Mouse (Mus musculus): Measurements from ENCODE around the gene Chaf1a. TPM values are rescaled to one million over a fixed set of nuclear protein-coding genes. Genes with fewer than 3 reads are reported as not detected.
A peak's percentile ranks its signal among the peaks of the same experiment; 100 is the strongest.

Gene Chaf1a
- polyA plus RNA-seq, 1 experiment from 2014 or later = 21.7 TPM

GRCm38 (mm10) chr17:56032127-56032733 is 8.0 kb upstream of the Chaf1a start:
- H3K4me2 ChIP-seq = no peak overlapping the region
- no peaks in the 10 kb centered on the region for H3K27me3 ChIP-seq (replicated peaks)
- no peaks in the 10 kb centered on the region for H3K9me3 ChIP-seq
- H3K4me3 ChIP-seq (replicated peaks) = no peak overlapping the region
- no peak for ATAC-seq (ENCODE audit: insufficient read depth, low FRiP score, low read depth)
- H3K36me3 ChIP-seq = 0 out of 2 replicates have a peak, but pooled peaks cover 5% of the 10 kb centered on the region
- peaks cover 45% of the 10 kb centered on the region for H3K4me1 ChIP-seq
- no peak overlapping the region; the same call in 1 of the 2 replicates for H3K27ac ChIP-seq
- no peak overlapping the region for H3K9ac ChIP-seq
- WGBS = 73% methylated on average over 6 of the region's 6 CpGs

- no peak overlapping the region for H3K4me2 ChIP-seq
- peaks cover 45% of the 10 kb centered on the region for H3K4me1 ChIP-seq
- ATAC-seq (ENCODE audit: insufficient read depth, low FRiP score, low read depth) = no peak
- no peak overlapping the region for H3K4me3 ChIP-seq (replicated peaks)
- H3K27me3 ChIP-seq (replicated peaks) = no peaks in the 10 kb centered on the region
- H3K36me3 ChIP-seq = 0 out of 2 replicates have a peak, but pooled peaks cover 5% of the 10 kb centered on the region
- WGBS = 66% methylated on average over 7 of the region's 7 CpGs
- no peaks in the 10 kb centered on the region for H3K9me3 ChIP-seq
- H3K27ac ChIP-seq = peak overlapping the region; percentile 31; the same call in 1 of the 2 replicates
- H3K9ac ChIP-seq = no peak overlapping the region
Observed at GRCm38 (mm10) chr17:56032831-56033230, 7.4 kb upstream of the Chaf1a start.

GRCm38 (mm10) chr17:56034040-56034725 is 6.1 kb upstream of the Chaf1a start:
- H3K27ac ChIP-seq = no peak overlapping the region
- no peaks in the 10 kb centered on the region for H3K9me3 ChIP-seq
- 0 out of 2 replicates have a peak, but pooled peaks cover 4% of the 10 kb centered on the region for H3K36me3 ChIP-seq
- 83% methylated on average over 7 of the region's 7 CpGs for WGBS
- H3K4me2 ChIP-seq = peak overlapping the region; percentile 59; the same call in 1 of the 2 replicates
- no peaks in the 10 kb centered on the region for H3K27me3 ChIP-seq (replicated peaks)
- H3K4me3 ChIP-seq (replicated peaks) = peak overlapping the region; percentile 93; the same call in 1 of the 2 replicates
- H3K9ac ChIP-seq = no peak overlapping the region
- no peak for ATAC-seq (ENCODE audit: insufficient read depth, low FRiP score, low read depth)
- peaks cover 45% of the 10 kb centered on the region for H3K4me1 ChIP-seq

- Histone ChIP-seq H3K4me1 (peaks cover 45% of the 10 kb centered on the region), H3K27ac (peak overlapping the region; percentile 33; the same call in 1 of the 2 replicates), H3K27me3 (replicated peaks) (no peaks in the 10 kb centered on the region), H3K4me3 (replicated peaks) (peak overlapping the region; percentile 93; the same call in 1 of the 2 replicates), H3K9ac (peak overlapping the region; percentile 96; the same call in 1 of the 2 replicates), H3K4me2 (peak overlapping the region; percentile 59; the same call in 1 of the 2 replicates), H3K9me3 (no peaks in the 10 kb centered on the region), H3K36me3 (no peaks in the 10 kb centered on the region)
- WGBS = 84% methylated on average over 6 of the region's 6 CpGs
- no peak for ATAC-seq (ENCODE audit: insufficient read depth, low FRiP score, low read depth)
Observed at GRCm38 (mm10) chr17:56034726-56035100, 5.5 kb upstream of the Chaf1a start.

- no peaks in the 10 kb centered on the region for H3K27me3 ChIP-seq (replicated peaks)
- no peak for ATAC-seq (ENCODE audit: insufficient read depth, low FRiP score, low read depth)
- no peaks in the 10 kb centered on the region for H3K9me3 ChIP-seq
- WGBS = 49% methylated on average over 4 of the region's 4 CpGs
- peak overlapping the region; percentile 59 for H3K4me2 ChIP-seq
- H3K9ac ChIP-seq = peak overlapping the region; percentile 96; the same call in 1 of the 2 replicates
- H3K27ac ChIP-seq = 0 out of 2 replicates have a peak overlapping the region, but pooled peaks have one; percentile 33
- no peaks in the 10 kb centered on the region for H3K36me3 ChIP-seq
- peaks cover 45% of the 10 kb centered on the region for H3K4me1 ChIP-seq
- H3K4me3 ChIP-seq (replicated peaks) = peak overlapping the region; percentile 93
Observed at GRCm38 (mm10) chr17:56035216-56035615, 5.0 kb upstream of the Chaf1a start.

GRCm38 (mm10) chr17:56036176-56036900 is 3.9 kb upstream of the Chaf1a start, which contains the start of gene Sh3gl1:
Gene Sh3gl1, minus strand, starts transcription at chr17:56036635.
- under 1% methylated on average over 74 of the region's 74 CpGs for WGBS

GRCm38 (mm10) chr17:56036901-56037287 is 3.3 kb upstream of the Chaf1a start:
- ATAC-seq (ENCODE audit: insufficient read depth, low FRiP score, low read depth) = no peak

More at GRCm38 (mm10) chr17:56036176-56036900, 3.9 kb upstream of the Chaf1a start, which contains the start of gene Sh3gl1:
- Histone ChIP-seq H3K36me3 (no peaks in the 10 kb centered on the region), H3K9me3 (no peaks in the 10 kb centered on the region), H3K4me2 (peak within 1 kb of the TSS; percentile 59), H3K27ac (peak within 1 kb of the TSS; percentile 93), H3K27me3 (replicated peaks) (no peaks in the 10 kb centered on the region), H3K4me3 (replicated peaks) (peak within 1 kb of the TSS; percentile 93), H3K4me1 (peaks cover 42% of the 10 kb centered on the region), H3K9ac (peak within 1 kb of the TSS; percentile 96)
- ATAC-seq (ENCODE audit: insufficient read depth, low FRiP score, low read depth) = peak; percentile 90

GRCm38 (mm10) chr17:56038583-56039261 is 1.5 kb upstream of the Chaf1a start:
- no peak overlapping the region for H3K27ac ChIP-seq
- H3K4me1 ChIP-seq = peaks cover 30% of the 10 kb centered on the region
- H3K4me3 ChIP-seq (replicated peaks) = no peak overlapping the region
- H3K9me3 ChIP-seq = no peaks in the 10 kb centered on the region
- no peak for ATAC-seq (ENCODE audit: insufficient read depth, low FRiP score, low read depth)
- H3K27me3 ChIP-seq (replicated peaks) = no peaks in the 10 kb centered on the region
- 84% methylated on average over 8 of the region's 8 CpGs for WGBS
- H3K9ac ChIP-seq = no peak overlapping the region
- H3K4me2 ChIP-seq = no peak overlapping the region
- H3K36me3 ChIP-seq = no peaks in the 10 kb centered on the region

More at GRCm38 (mm10) chr17:56036901-56037287, 3.3 kb upstream of the Chaf1a start:
- H3K27me3 ChIP-seq (replicated peaks) = no peaks in the 10 kb centered on the region
- no peaks in the 10 kb centered on the region for H3K9me3 ChIP-seq
- peak overlapping the region; percentile 93 for H3K4me3 ChIP-seq (replicated peaks)
- no peaks in the 10 kb centered on the region for H3K36me3 ChIP-seq
- peak overlapping the region; percentile 53 for H3K4me2 ChIP-seq
- H3K27ac ChIP-seq = no peak overlapping the region
- WGBS = 34% methylated on average over 13 of the region's 13 CpGs
- peaks cover 45% of the 10 kb centered on the region for H3K4me1 ChIP-seq
- H3K9ac ChIP-seq = no peak overlapping the region

- Histone ChIP-seq H3K27ac (no peak overlapping the region; the same call in 1 of the 2 replicates), H3K36me3 (no peaks in the 10 kb centered on the region), H3K27me3 (replicated peaks) (no peaks in the 10 kb centered on the region), H3K4me3 (replicated peaks) (peak overlapping the region; percentile 74; the same call in 1 of the 2 replicates), H3K4me2 (peak overlapping the region; percentile 77), H3K9me3 (no peaks in the 10 kb centered on the region), H3K4me1 (peaks cover 23% of the 10 kb centered on the region), H3K9ac (no peak overlapping the region)
- ATAC-seq (ENCODE audit: insufficient read depth, low FRiP score, low read depth) = no peak
- 73% methylated on average over 4 of the region's 4 CpGs for WGBS
Observed at GRCm38 (mm10) chr17:56039345-56039744, 894 bp upstream of the Chaf1a start.

GRCm38 (mm10) chr17:56040857-56041163 is 571 bp downstream of the Chaf1a start:
- H3K36me3 ChIP-seq = 0 out of 2 replicates have a peak, but pooled peaks cover 9% of the 10 kb centered on the region
- ATAC-seq (ENCODE audit: insufficient read depth, low FRiP score, low read depth) = no peak
- H3K27me3 ChIP-seq (replicated peaks) = no peaks in the 10 kb centered on the region
- H3K9me3 ChIP-seq = no peaks in the 10 kb centered on the region
- H3K4me2 ChIP-seq = peak overlapping the region; percentile 77
- H3K27ac ChIP-seq = peak overlapping the region; percentile 89
- peak overlapping the region; percentile 82 for H3K9ac ChIP-seq
- peaks cover 13% of the 10 kb centered on the region for H3K4me1 ChIP-seq
- 2% methylated on average over 12 of the region's 12 CpGs for WGBS
- peak overlapping the region; percentile 74 for H3K4me3 ChIP-seq (replicated peaks)

GRCm38 (mm10) chr17:56051369-56051768 is 11.1 kb downstream of the Chaf1a start:
- Histone ChIP-seq H3K9ac (no peak overlapping the region), H3K4me2 (no peak overlapping the region), H3K36me3 (peaks cover 41% of the 10 kb centered on the region), H3K4me1 (no peaks in the 10 kb centered on the region), H3K4me3 (replicated peaks) (no peak overlapping the region), H3K9me3 (no peaks in the 10 kb centered on the region), H3K27ac (0 out of 2 replicates have a peak overlapping the region, but pooled peaks have one; percentile 32), H3K27me3 (replicated peaks) (no peaks in the 10 kb centered on the region)
- WGBS = 77% methylated on average over 5 of the region's 5 CpGs
- ATAC-seq (ENCODE audit: insufficient read depth, low FRiP score, low read depth) = no peak
